Comparison of ENCODE assay signal across 28 mouse cellular contexts in genomic region chr11:35147818-35148445, GRCm38 (mm10). TPM values are rescaled to one million over a fixed set of nuclear protein-coding genes. Genes with fewer than 3 reads are reported as not detected.
DNase-seq lines count a peak whose midpoint lies in the region; ATAC-seq and TF ChIP-seq lines count a peak whose summit lies in the region.
"Had no signal": no experiment of that assay in that cellular context is flagged by ENCODE, and none has a peak within 500 bp of the region (broad histone marks: within the 10 kb centered on the region; RNA-seq: fewer than 3 reads in every experiment).

No protein-coding gene starts in this region.

- H3K4me3 ChIP-seq in forebrain, postnatal 0 days (ENCODE audit: low read depth, low read length), result no peak overlapping the region
- no peak overlapping the region for H3K4me3 ChIP-seq in forebrain, embryonic 11.5 days (ENCODE audit: low read depth, low read length)
- H3K4me3 ChIP-seq in kidney, adult 2 months (ENCODE audit: insufficient read depth, low read depth, low read length), result no peak overlapping the region
- H3K4me3 ChIP-seq in kidney, embryonic 15.5 days (replicated peaks), result no peak overlapping the region
- H3K4me3 ChIP-seq: embryonic facial prominence, embryonic 15.5 days; erythroblast, embryonic 14.5 days; forebrain, embryonic 10.5 days; forebrain, embryonic 15.5 days; gastrocnemius, adult 2 months; heart, adult 2 months; heart, embryonic 15.5 days; hindbrain, embryonic 10.5 days had no signal

- 78% methylated on average over 11 of the region's 11 CpGs for WGBS in forebrain, postnatal 0 days
- WGBS in forebrain, embryonic 11.5 days, result 91% methylated on average over 11 of the region's 11 CpGs
- WGBS in kidney, adult 2 months, result 69% methylated on average over 11 of the region's 11 CpGs
- 88% methylated on average over 11 of the region's 11 CpGs for WGBS in kidney, embryonic 15.5 days

- H3K9me3 ChIP-seq in forebrain, postnatal 0 days (ENCODE audit: low read length), result no peaks in the 10 kb centered on the region
- H3K9me3 ChIP-seq in forebrain, embryonic 11.5 days (ENCODE audit: control insufficient read depth, low read length), result no peaks in the 10 kb centered on the region
- H3K9me3 ChIP-seq in kidney, embryonic 15.5 days (replicated peaks), result no peaks in the 10 kb centered on the region
- H3K9me3 ChIP-seq: embryonic facial prominence, embryonic 15.5 days; forebrain, embryonic 10.5 days; forebrain, embryonic 15.5 days; heart, embryonic 15.5 days; hindbrain, embryonic 10.5 days had no signal

- TF ChIP-seq CTCF in forebrain, postnatal 0 days (IDR thresholded peaks at IDR 0.05; ENCODE audit: low read depth), result no peak
- TF ChIP-seq CTCF in kidney, adult 2 months (conservative IDR thresholded peaks at IDR 0.05; ENCODE audit: insufficient read depth, insufficient read length, low read depth, low read length), result no peak

- H3K9ac ChIP-seq in forebrain, postnatal 0 days, result no peak overlapping the region
- no peak overlapping the region for H3K9ac ChIP-seq in forebrain, embryonic 11.5 days (ENCODE audit: low read length)
- H3K9ac ChIP-seq in kidney, embryonic 15.5 days, result no peak overlapping the region
- H3K9ac ChIP-seq: embryonic facial prominence, embryonic 15.5 days; forebrain, embryonic 15.5 days; heart, embryonic 15.5 days; hindbrain, embryonic 14.5 days had no signal

- peak; percentile 53 for ATAC-seq in forebrain, postnatal 0 days
- no peak for ATAC-seq in forebrain, embryonic 11.5 days (replicated peaks; ENCODE audit: low FRiP score)
- no peak for ATAC-seq in kidney, embryonic 15.5 days (replicated peaks; ENCODE audit: low FRiP score)
- no peak for ATAC-seq in cerebellum, adult (ENCODE audit: insufficient number of reproducible peaks, low FRiP score, low TSS enrichment)
- ATAC-seq: CD4-positive, CD25-positive, alpha-beta regulatory T cell, adult 4 months; forebrain, embryonic 15.5 days had no signal

- peak; percentile 35 for DNase-seq in forebrain, postnatal 0 days
- no peak for DNase-seq in forebrain, embryonic 11.5 days (ENCODE audit: low spot score)
- DNase-seq in kidney, adult 2 months, result peak; percentile 90
- DNase-seq in kidney, postnatal 10 days, result peak; percentile 23
- peak; percentile 46 for DNase-seq in telencephalon, adult 2 months (ENCODE audit: low read depth, low spot score)
- no peak for DNase-seq in embryo, embryonic 10 days (ENCODE audit: low spot score)
- DNase-seq: adrenal gland, adult 8-10 months; adrenal gland, postnatal 36 days; B cell, adult 2 months; cerebellum, adult 11-12 months; cerebellum, adult 9-10 months; cerebellum, postnatal 36 days; embryo, embryonic 11 days; gastrocnemius, adult 2 months; heart, adult 2 months; heart, postnatal 14 days had no signal

- H3K27me3 ChIP-seq in forebrain, postnatal 0 days (ENCODE audit: insufficient read depth, low read length), result no peaks in the 10 kb centered on the region
- no peaks in the 10 kb centered on the region for H3K27me3 ChIP-seq in forebrain, embryonic 11.5 days (ENCODE audit: control insufficient read depth, insufficient read depth, low read length)
- H3K27me3 ChIP-seq in kidney, adult 2 months (replicated peaks; ENCODE audit: control insufficient read depth, insufficient read depth, low read length), result no peaks in the 10 kb centered on the region
- no peaks in the 10 kb centered on the region for H3K27me3 ChIP-seq in kidney, embryonic 15.5 days
- H3K27me3 ChIP-seq: embryonic facial prominence, embryonic 15.5 days; forebrain, embryonic 15.5 days; heart, embryonic 15.5 days had no signal

- no peak for TF ChIP-seq POLR2A in kidney, adult 2 months (IDR thresholded peaks at IDR 0.05; ENCODE audit: low read depth, low read length)

- H3K4me1 ChIP-seq in forebrain, postnatal 0 days (ENCODE audit: insufficient read depth), result 0 out of 2 replicates have a peak, but pooled peaks cover 4% of the 10 kb centered on the region
- H3K4me1 ChIP-seq in forebrain, embryonic 11.5 days (replicated peaks; ENCODE audit: control insufficient read depth, insufficient read depth, low read length), result peaks cover 13% of the 10 kb centered on the region; the same call in 1 of the 2 replicates
- H3K4me1 ChIP-seq in kidney, adult 2 months (ENCODE audit: control insufficient read depth, insufficient read depth, low read length), result 0 out of 2 replicates have a peak, but pooled peaks cover 6% of the 10 kb centered on the region
- peaks cover 21% of the 10 kb centered on the region for H3K4me1 ChIP-seq in kidney, embryonic 15.5 days

- H3K27ac ChIP-seq in forebrain, postnatal 0 days (ENCODE audit: low read depth, low read length), result no peak overlapping the region
- no peak overlapping the region for H3K27ac ChIP-seq in forebrain, embryonic 11.5 days (ENCODE audit: low read depth, low read length)
- H3K27ac ChIP-seq in kidney, adult 2 months (ENCODE audit: insufficient read depth, low read depth, low read length), result no peak overlapping the region
- H3K27ac ChIP-seq in kidney, embryonic 15.5 days, result no peak overlapping the region
- H3K27ac ChIP-seq: embryonic facial prominence, embryonic 15.5 days; forebrain, embryonic 10.5 days; forebrain, embryonic 15.5 days; gastrocnemius, adult 2 months; heart, adult 2 months; heart, embryonic 15.5 days; hindbrain, embryonic 10.5 days; hindbrain, embryonic 14.5 days had no signal

- no peak overlapping the region for H3K4me2 ChIP-seq in forebrain, postnatal 0 days (ENCODE audit: low read depth)
- no peak overlapping the region for H3K4me2 ChIP-seq in forebrain, embryonic 11.5 days (ENCODE audit: low read depth, low read length, severe bottlenecking)
- no peak overlapping the region for H3K4me2 ChIP-seq in kidney, embryonic 15.5 days
- H3K4me2 ChIP-seq: embryonic facial prominence, embryonic 15.5 days; forebrain, embryonic 15.5 days; heart, embryonic 11.5 days; heart, embryonic 15.5 days; hindbrain, embryonic 14.5 days had no signal

- H3K36me3 ChIP-seq in forebrain, postnatal 0 days (ENCODE audit: insufficient read depth), result no peaks in the 10 kb centered on the region
- no peaks in the 10 kb centered on the region for H3K36me3 ChIP-seq in forebrain, embryonic 11.5 days (ENCODE audit: control insufficient read depth, insufficient read depth, low read length)
- no peaks in the 10 kb centered on the region for H3K36me3 ChIP-seq in kidney, adult 2 months (ENCODE audit: control insufficient read depth, insufficient read depth, low read length)
- H3K36me3 ChIP-seq in kidney, embryonic 15.5 days, result no peaks in the 10 kb centered on the region
- H3K36me3 ChIP-seq: embryonic facial prominence, embryonic 15.5 days; forebrain, embryonic 10.5 days; forebrain, embryonic 15.5 days; G1E; heart, embryonic 15.5 days; hindbrain, embryonic 10.5 days had no signal

RNA-seq across cellular contexts. Expression of gene Slit3, which starts 26.9 kb away (rescaled TPM):
- total RNA-seq in forebrain, postnatal 0 days (2014; rRNA removed), result 5.7 and 15.0 TPM in 2 replicates
- 1.9 and 5.6 TPM in 2 replicates for polyA plus RNA-seq in forebrain, postnatal 0 days (2015; fragmentation: Nextera tagmentation; extraction: Ambion mirVana)
- polyA plus RNA-seq in forebrain, embryonic 11.5 days (2014; fragmentation: Nextera tagmentation; extraction: Ambion mirVana), result 7.4 TPM in 2 replicates
- 8.4 and 12.6 TPM in 2 replicates for polyA plus RNA-seq in kidney, adult 2 months (2012; rRNA removed)
- 13.6 and 14.9 TPM in 2 replicates for polyA plus RNA-seq in kidney, embryonic 15.5 days (2015; fragmentation: Nextera tagmentation; extraction: Ambion mirVana)
- polyA plus RNA-seq: CD4-positive, CD25-positive, alpha-beta regulatory T cell, adult 4 months; erythroblast, embryonic 14.5 days; G1E had no signal

Comparison
In these comparisons a context has a peak if more than half of its experiments do, and no peak if none do; other contexts are left out.
1. DNase-seq: peak in forebrain, postnatal 0 days (single experiment), kidney, adult 2 months (single experiment), kidney, postnatal 10 days (single experiment) and telencephalon, adult 2 months (single experiment); none in forebrain, embryonic 11.5 days (single experiment) and embryo, embryonic 10 days (single experiment).